Mouse (Mus musculus) megakaryocyte, embryonic 14.5 days (primary cell): ENCODE results near the gene Tmem110.

Experiments used
- FLI1 ChIP-seq: IDR thresholded peaks from 2 replicates; pipeline ENCODE4 v1.6.1; 2012; ENCODE audit warnings: low read length, inconsistent platforms, mixed read lengths
- GATA1 ChIP-seq: IDR thresholded peaks from 3 replicates; pipeline ENCODE4 v1.6.1; 2012; ENCODE audit warnings: mixed read lengths, low read length, inconsistent platforms, borderline replicate concordance

DNA sequence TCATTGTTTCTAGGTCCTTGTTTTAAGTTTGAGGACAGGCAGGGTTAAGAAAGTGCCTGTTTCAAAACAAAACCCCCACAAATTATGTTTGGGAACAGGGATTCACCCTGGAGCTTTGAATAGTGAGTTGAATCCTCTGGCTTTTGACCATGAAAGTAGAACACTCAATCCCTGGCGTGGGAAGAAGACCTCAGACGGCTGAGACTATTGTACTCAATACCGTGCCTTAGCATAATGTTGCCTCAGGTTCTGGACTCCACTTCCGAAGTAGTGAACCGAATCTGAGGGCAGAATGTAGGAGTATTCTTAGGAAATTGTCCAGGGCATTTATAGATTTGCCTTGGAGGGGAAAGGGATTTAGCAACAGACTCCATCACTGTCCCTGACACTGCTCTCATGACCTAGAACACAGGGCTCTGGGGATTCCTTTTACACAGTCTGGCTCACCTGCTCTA is 342 bp upstream of the Tmem110 start:
- TF ChIP-seq GATA1: no peak
- no peak for TF ChIP-seq FLI1
